Mouse (Mus musculus) midbrain, embryonic 10.5 days (tissue): Measurements from ENCODE around the gene Zfp882. TPM values are rescaled to one million over a fixed set of nuclear protein-coding genes. Genes with fewer than 3 reads are reported as not detected.

Experiments used
- DNase-seq: peaks from one replicate; pipeline ENCODE4 v3.0.0-alpha.2; 2017; ENCODE audit warnings: low spot score
- H3K27ac ChIP-seq: fragments of 300-500 bp; sonication (generic); replicated peaks from 2 replicates; pipeline ENCODE4 v1.5.1; 2016; ENCODE audit warnings: mild to moderate bottlenecking
- H3K27me3 ChIP-seq: fragments of 300-500 bp; sonication (generic); 2 replicates; pipeline ENCODE4 v1.6.1; 2016; ENCODE audit warnings: low read depth, mild to moderate bottlenecking; ENCODE audit not compliant: poor library complexity, severe bottlenecking
- H3K36me3 ChIP-seq: fragments of 300-500 bp; sonication (generic); 2 replicates; pipeline ENCODE4 v1.6.1; 2016; ENCODE audit warnings: mild to moderate bottlenecking, moderate library complexity
- H3K4me1 ChIP-seq: fragments of 300-500 bp; sonication (generic); 2 replicates; pipeline ENCODE4 v1.6.1; 2016
- H3K4me3 ChIP-seq: fragments of 300-500 bp; sonication (generic); 2 replicates; pipeline ENCODE4 v1.5.1; 2016; ENCODE audit warnings: mild to moderate bottlenecking, moderate library complexity
- H3K9me3 ChIP-seq: fragments of 300-500 bp; sonication (generic); replicated peaks from 2 replicates; pipeline ENCODE4 v1.6.1; 2016; ENCODE audit warnings: mild to moderate bottlenecking
- WGBS: fragments of 180-500 bp; shearing (Covaris S2); methylation state at CpG from one replicate; pipeline ENCODE4 v1.1.7; 2016; 5-methylcytosine and 5-hydroxymethylcytosine counted together
- polyA plus RNA-seq: library from polyadenylated mRNA; unstranded; fragments of >200 nt; fragmentation: Nextera tagmentation; extraction: Ambion mirVana; gene quantifications from 2 replicates; pipeline ENCODE4 v1.2.1, GENCODE M21; 2016

Gene Zfp882
- polyA plus RNA-seq, 1 experiment from 2014 or later: 8.2 TPM

- no peak for DNase-seq
- WGBS: 92% methylated on average over 3 of the region's 3 CpGs
- Histone ChIP-seq H3K36me3 (peaks cover 92% of the 10 kb centered on the region), H3K9me3 (peaks cover 40% of the 10 kb centered on the region), H3K27ac (no peak overlapping the region), H3K4me3 (no peak overlapping the region), H3K4me1 (no peaks in the 10 kb centered on the region), H3K27me3 (no peaks in the 10 kb centered on the region)
Measured at GRCm38 (mm10) chr8:71964051-71964450, 55.6 kb downstream of the Zfp882 start.

GRCm38 (mm10) chr8:71965166-71965565 is 56.8 kb downstream of the Zfp882 start:
- no peaks in the 10 kb centered on the region for H3K27me3 ChIP-seq
- no peak for DNase-seq
- no peak overlapping the region for H3K4me3 ChIP-seq
- peaks cover 94% of the 10 kb centered on the region for H3K36me3 ChIP-seq
- WGBS: 92% methylated on average over 2 of the region's 2 CpGs
- H3K9me3 ChIP-seq: peaks cover 40% of the 10 kb centered on the region
- H3K27ac ChIP-seq: no peak overlapping the region
- no peaks in the 10 kb centered on the region for H3K4me1 ChIP-seq

Other genes starting within 250 kb of the Zfp882 start
- gene Unc13a, start 236.9 kb upstream of the Zfp882 start, polyA plus RNA-seq: 4.6 and 8.1 TPM in 2 replicates
- 2.8 and 3.7 TPM in 2 replicates for gene Jak3, start 232.3 kb upstream of the Zfp882 start, polyA plus RNA-seq
- gene Insl3, start 219.4 kb upstream of the Zfp882 start, polyA plus RNA-seq: 0.30 and 0.37 TPM in 2 replicates
- gene B3gnt3, start 206.8 kb upstream of the Zfp882 start, polyA plus RNA-seq: 0.67 and 0.89 TPM in 2 replicates
- gene Fcho1, start 182.9 kb upstream of the Zfp882 start, polyA plus RNA-seq: 17.7 and 25.4 TPM in 2 replicates
- 5.3 and 5.4 TPM in 2 replicates for gene Zfp709, start 26.6 kb upstream of the Zfp882 start, polyA plus RNA-seq
- 35.4 and 37.5 TPM in 2 replicates for gene Zfp617, start within 50 bp of the Zfp882 start, polyA plus RNA-seq
- 24.4 and 26.6 TPM in 2 replicates for gene Zfp961, start 42.4 kb downstream of the Zfp882 start, polyA plus RNA-seq
- gene Cyp4f18, start 101.0 kb downstream of the Zfp882 start, polyA plus RNA-seq: 0.32 and 0.36 TPM in 2 replicates
- not detected in 2 replicates for gene Olfr372, start 132.6 kb downstream of the Zfp882 start, polyA plus RNA-seq
- gene Olfr373, start 174.6 kb downstream of the Zfp882 start, polyA plus RNA-seq: 0.02 TPM in 1 of 2 replicates, not detected in the other
- not detected in 2 replicates for gene Olfr374, start 198.4 kb downstream of the Zfp882 start, polyA plus RNA-seq
- gene Tpm4, start 226.4 kb downstream of the Zfp882 start, polyA plus RNA-seq: 560 and 595 TPM in 2 replicates